Mouse (Mus musculus) heart, postnatal 36 days (tissue): Measurements from ENCODE around the gene Sept7. TPM values are rescaled to one million over a fixed set of nuclear protein-coding genes. Genes with fewer than 3 reads are reported as not detected.

ENCODE experiments used
- DNase-seq, 2 experiments: peaks; one replicate each; pipeline ENCODE4 v3.0.0; 2021 to 2022
- intact Hi-C: fragments of 180-260 bp; cut with DNase I; formaldehyde crosslinking; loops from one replicate; pipeline ENCODE4 v1.15.1; 2025
- total RNA-seq, 2 experiments: library from RNA; stranded (reverse); gene quantifications; 2 replicates each; pipeline ENCODE4 v1.2.3; 2021

Sept7 gene
- total RNA-seq, 2 experiments from 2014 or later: 112 to 113 TPM

DNA sequence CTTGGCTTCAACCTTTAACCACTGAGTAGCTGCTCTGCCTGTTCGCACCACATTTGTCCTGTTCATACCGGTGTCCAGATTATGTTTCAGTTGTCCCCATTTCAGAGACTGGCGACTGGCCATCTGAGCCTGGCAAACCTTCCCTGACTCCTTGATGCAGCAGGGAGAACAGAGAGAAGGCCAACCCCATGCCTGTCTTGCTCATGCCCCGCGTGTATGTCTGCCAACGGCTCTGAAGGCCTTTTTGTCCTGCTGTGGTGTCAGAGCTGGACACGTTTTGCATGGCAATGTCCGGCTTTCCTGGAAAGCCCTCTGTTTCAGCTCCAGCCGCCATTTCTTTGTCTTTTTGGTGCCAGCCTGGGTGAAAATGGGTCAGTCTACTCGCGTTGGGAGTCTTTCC, 103.6 kb downstream of the Sept7 start:
- no peak for DNase-seq
- intact Hi-C loops: no loop called here

DNA sequence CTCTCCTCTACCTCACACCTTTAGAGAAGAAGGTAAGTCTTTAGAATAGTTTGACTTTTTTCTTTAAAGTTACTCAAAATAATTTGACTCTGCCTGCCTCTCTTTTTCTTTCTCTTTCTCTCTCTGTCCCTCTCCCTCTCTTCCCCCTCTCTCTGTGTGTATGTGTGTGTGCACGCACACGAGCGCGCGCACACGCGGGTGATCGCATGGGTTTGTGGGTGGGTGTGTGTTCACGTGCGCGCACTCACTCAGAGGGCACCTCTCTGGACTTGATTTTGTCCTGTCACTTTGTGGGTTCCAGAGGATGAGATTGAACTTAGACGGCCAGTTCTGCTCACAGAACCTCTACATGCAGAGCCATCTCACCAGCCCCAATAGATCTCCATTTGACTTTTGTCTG, 105.3 kb downstream of the Sept7 start:
- intact Hi-C loops: no loop called here
- no peak for DNase-seq

DNA sequence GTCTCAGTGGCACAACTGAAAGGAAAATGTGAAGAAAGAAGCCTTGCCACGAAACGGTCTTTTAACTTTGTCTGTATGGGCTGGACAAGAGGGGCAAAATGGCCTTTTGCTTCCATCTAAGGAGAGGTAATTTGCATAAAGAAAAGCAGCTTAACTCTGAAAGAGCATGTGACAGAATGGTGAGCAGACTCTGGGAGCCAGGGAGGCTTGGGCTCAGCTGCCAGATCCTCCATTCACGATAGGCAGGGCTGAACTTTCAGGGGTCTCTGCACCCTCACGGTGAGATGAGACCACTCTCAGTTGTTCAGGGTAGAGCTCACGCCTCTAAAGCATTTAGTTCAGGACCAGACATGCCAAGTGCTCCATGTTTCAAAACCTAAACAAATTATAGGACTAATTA, 105.8 kb downstream of the Sept7 start:
- no peak for DNase-seq
- intact Hi-C loops: no loop called here

Other genes with a start within 250 kb of the Sept7 start
- not detected for gene Gm10181, start 163.0 kb upstream of the Sept7 start, total RNA-seq
- 10 to 100 TPM; 39.1 TPM for gene Herpud2, start 100.6 kb upstream of the Sept7 start, total RNA-seq
- 10 to 100 TPM; 16.2 to 21.0 TPM for gene Eepd1, start 229.1 kb downstream of the Sept7 start, total RNA-seq